Mouse (Mus musculus) thymus, postnatal 0 days (tissue): ENCODE measurements around the gene Slc39a1. TPM values are rescaled to one million over a fixed set of nuclear protein-coding genes. Genes with fewer than 3 reads are reported as not detected.

Experiments
- DNase-seq: peaks from one replicate; pipeline ENCODE4 v3.0.0-alpha.2; 2015; ENCODE audit warnings: low spot score
- polyA plus RNA-seq: library from polyadenylated mRNA; unstranded; fragments of >200 nt; fragmentation: Nextera tagmentation; extraction: Ambion mirVana; gene quantifications from 2 replicates; pipeline ENCODE4 v1.2.1, GENCODE M21; 2015

Gene Slc39a1
- polyA plus RNA-seq = 92.7 and 96.1 TPM in 2 replicates

GRCm38 (mm10) chr3:90247960-90248745 is at the start of gene Slc39a1:
Gene Slc39a1 (plus strand): TSS chr3:90248172.
- peak; percentile 92 for DNase-seq

- DNase-seq = no peak
Observed at GRCm38 (mm10) chr3:90202884-90203283, 45.1 kb upstream of the Slc39a1 start.

- no peak for DNase-seq
Observed at GRCm38 (mm10) chr3:90203619-90204018, 44.4 kb upstream of the Slc39a1 start.

GRCm38 (mm10) chr3:90204582-90204981 is 43.4 kb upstream of the Slc39a1 start:
- no peak for DNase-seq

GRCm38 (mm10) chr3:90208662-90209061 is 39.3 kb upstream of the Slc39a1 start:
- DNase-seq = no peak

GRCm38 (mm10) chr3:90209908-90210566 is 37.9 kb upstream of the Slc39a1 start:
- no peak for DNase-seq

- no peak for DNase-seq
Observed at GRCm38 (mm10) chr3:90211475-90212398, 36.2 kb upstream of the Slc39a1 start.

GRCm38 (mm10) chr3:90212723-90213122 is 35.2 kb upstream of the Slc39a1 start:
- DNase-seq = no peak

GRCm38 (mm10) chr3:90213377-90213866 is 34.5 kb upstream of the Slc39a1 start, which contains the start of the genes Rps27 and Rab13:
Gene Rps27 (minus strand): TSS chr3:90213651.
Gene Rab13 (plus strand): TSS chr3:90213695.
- peak; percentile 95 for DNase-seq

- DNase-seq = no peak
Observed at GRCm38 (mm10) chr3:90213956-90214684, 33.9 kb upstream of the Slc39a1 start.

GRCm38 (mm10) chr3:90215825-90216380 is 32.1 kb upstream of the Slc39a1 start:
- DNase-seq = no peak

GRCm38 (mm10) chr3:90220088-90220487 is 27.9 kb upstream of the Slc39a1 start:
- DNase-seq = peak; percentile 61

- DNase-seq = no peak
Observed at GRCm38 (mm10) chr3:90220531-90220951, 27.4 kb upstream of the Slc39a1 start.

- no peak for DNase-seq
Observed at GRCm38 (mm10) chr3:90221123-90221522, 26.8 kb upstream of the Slc39a1 start.

GRCm38 (mm10) chr3:90222455-90222854 is 25.5 kb upstream of the Slc39a1 start:
- no peak for DNase-seq

- DNase-seq = no peak
Observed at GRCm38 (mm10) chr3:90222941-90223340, 25.0 kb upstream of the Slc39a1 start.

- DNase-seq = no peak
Observed at GRCm38 (mm10) chr3:90224331-90224730, 23.6 kb upstream of the Slc39a1 start.

GRCm38 (mm10) chr3:90231075-90231474 is 16.9 kb upstream of the Slc39a1 start:
- no peak for DNase-seq

GRCm38 (mm10) chr3:90231507-90232333 is 16.3 kb upstream of the Slc39a1 start, which contains the start of gene Jtb:
Gene Jtb (plus strand): TSS chr3:90231597.
- peak; percentile 94 for DNase-seq
